Mouse (Mus musculus) CH12F3 (cell line): ENCODE measurements around the gene Gmds.

ENCODE experiments used
- in situ Hi-C: fragments of 300-500 bp; cut with MboI; formaldehyde crosslinking; loops from 2 replicates; pipeline ENCODE4 v1.14.3; 2020; ENCODE audit warnings: low sequenced_read_pairs

Gene Gmds

DNA sequence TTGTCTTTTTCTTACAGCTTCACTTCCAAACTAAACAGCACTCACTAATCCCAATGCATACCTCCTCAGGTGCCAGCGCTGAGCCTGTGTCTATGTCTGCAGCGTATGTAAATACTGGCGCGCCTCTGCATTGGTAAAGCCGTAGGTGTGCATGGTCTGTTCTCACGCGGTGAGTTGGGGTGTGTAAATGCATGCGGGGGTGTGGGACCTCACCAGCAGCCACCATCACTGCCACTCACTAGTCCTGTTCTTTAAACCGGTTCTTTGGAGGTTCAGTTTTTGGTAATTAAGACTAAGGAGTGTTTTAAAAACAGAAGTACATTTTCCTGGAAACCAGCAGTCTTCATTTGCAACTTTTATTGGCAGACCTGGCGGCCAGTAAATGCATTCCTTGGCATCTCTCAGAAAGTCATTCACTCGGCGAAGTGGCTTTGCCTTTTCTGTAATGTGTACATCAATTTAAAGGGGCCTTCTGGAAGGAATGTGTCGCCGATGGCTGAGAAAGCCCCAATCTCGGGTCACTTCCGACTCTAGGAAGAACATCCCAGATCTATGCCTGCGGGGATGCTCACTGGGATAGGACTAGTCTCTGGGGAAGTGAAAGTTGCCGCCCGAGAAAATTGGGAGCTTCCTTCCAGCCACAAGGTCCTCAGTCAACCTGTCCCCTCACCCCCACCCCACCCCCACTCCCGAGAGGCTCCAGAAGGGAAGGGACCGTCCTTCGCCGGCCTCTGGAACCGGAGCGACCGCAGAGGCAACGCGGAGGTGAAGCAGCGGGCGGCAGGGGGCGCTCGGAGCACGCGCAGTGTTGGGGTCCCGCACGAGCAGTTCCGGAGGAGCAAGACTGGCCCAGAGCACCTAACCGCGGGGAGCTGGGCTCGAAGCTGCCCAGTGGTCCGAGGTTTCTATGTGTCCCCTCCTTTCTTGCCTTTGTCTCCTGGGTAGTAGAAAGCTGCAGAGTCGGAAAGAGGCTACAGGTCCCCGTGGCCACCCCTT, 537.7 kb downstream of the Gmds start:
- in situ Hi-C loops, result no loop called here

DNA sequence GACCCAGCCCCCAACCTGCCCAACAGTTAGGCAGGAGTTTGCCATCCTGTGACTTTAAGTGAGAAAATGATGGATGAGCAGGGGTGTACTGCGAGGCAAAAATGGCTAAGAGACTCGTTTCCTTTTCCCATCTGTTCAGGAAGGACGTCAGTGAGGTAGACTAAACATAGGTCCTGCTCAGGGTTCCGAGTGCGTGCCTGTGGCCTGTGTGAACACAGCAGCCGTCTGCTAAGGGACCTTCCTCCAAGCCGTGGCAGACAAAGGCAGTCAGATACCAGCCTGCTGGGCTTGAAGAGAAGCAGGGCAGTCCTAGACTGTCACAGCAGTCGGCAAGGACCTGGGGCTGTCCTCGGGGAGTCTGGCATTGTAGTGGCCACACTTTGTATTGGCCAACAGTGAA, 540.5 kb downstream of the Gmds start:
- in situ Hi-C loops, result loop anchor here (10.0 to 25.0 kb wide), 2 partner anchors 417 to 889 kb away; no protein-coding TSS in a partner anchor

DNA sequence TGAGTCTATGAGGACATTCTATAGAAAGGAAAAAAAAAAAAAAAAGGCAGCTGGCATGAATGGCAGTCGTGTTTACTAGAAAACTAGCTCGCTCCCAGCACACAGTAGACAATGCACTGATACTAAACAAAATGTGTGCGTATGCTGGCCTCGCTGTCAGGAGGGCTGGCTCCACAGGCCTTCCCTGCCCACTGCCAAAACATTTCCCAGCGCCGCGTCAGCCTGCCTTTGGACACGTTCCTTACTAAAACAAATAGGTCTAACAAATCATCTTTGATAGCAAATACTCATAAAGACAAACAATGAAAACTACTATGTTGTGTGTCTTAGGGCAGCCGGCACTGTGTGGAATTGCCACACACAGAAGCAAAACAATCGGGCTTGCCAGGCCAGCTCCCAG, 541.2 kb downstream of the Gmds start:
- in situ Hi-C loops, result loop anchor here (10.0 to 25.0 kb wide), 2 partner anchors 417 to 890 kb away; no protein-coding TSS in a partner anchor

DNA sequence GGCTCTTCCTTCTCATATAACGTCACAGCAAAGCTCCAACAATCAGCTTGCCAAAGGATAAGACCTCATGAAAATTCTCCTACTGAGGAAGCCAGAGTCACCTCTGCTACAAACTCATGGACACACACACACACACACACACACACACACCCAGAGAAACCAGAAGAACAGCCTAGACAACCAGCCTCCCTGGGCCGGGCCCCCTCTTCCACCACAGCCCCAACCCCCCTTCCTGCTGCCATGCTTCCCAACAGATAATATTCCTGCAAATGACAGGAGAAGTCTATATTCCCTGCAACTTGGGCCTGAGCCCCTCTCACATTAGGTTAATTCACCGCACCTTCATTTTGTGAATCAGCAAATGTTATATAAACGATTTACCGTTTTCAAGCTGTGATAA, 545.4 kb downstream of the Gmds start:
- in situ Hi-C loops, result loop anchor here (10.0 to 25.0 kb wide), 2 partner anchors 422 to 894 kb away; no protein-coding TSS in a partner anchor

DNA sequence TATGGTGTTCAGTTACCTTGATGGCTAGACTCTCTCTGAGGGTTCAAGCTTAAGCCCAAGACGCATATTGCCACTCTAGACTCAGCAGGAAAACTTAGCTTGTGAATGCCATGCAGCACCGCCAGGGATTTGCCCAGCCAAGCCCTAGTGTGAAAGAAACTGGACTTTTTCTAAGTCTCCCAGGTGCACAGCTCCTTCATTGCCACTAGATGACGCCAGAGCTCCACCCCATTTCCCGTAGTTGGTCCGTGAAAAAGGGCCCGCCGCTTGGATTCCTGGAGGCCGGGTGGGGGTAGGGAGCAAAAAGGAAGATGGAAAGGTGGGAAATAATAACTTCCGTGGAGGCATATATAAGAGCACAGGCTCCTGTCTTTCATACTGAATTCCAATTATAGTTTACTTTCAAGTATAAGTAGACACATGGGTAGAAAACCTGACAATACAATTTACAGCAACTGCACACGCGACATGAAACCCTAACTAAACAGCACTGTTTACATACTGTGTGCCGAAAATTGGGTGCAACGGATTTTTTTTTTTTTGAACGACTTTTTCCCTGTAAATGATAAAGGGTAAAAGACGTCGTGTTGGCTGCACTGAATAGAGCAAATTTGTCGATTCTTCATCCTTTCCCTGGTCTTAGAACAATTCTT, 545.9 kb downstream of the Gmds start:
- in situ Hi-C loops, result loop anchor here (10.0 to 25.0 kb wide), 2 partner anchors 422 to 895 kb away; no protein-coding TSS in a partner anchor

DNA sequence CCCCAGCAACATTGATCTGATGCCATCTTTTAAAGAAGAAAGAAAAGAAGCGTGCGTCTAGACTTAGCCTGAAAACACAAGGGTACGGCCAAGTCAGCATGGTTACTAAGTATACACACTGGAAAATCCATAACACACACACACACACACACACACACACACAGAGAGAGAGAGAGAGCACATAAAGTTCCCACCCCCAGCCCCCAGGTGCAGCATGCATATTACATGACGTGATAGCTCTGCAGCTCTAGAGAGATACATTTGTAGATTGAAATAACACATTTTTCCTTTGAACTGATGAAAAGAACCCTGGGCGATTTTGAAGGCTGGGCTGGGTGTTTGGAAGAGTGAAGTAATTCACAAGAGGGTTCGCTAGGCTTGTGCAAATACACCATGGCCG, 553.8 kb downstream of the Gmds start:
- in situ Hi-C loops, result loop anchor here (10.0 to 25.0 kb wide), 2 partner anchors 620 to 903 kb away; no protein-coding TSS in a partner anchor

DNA sequence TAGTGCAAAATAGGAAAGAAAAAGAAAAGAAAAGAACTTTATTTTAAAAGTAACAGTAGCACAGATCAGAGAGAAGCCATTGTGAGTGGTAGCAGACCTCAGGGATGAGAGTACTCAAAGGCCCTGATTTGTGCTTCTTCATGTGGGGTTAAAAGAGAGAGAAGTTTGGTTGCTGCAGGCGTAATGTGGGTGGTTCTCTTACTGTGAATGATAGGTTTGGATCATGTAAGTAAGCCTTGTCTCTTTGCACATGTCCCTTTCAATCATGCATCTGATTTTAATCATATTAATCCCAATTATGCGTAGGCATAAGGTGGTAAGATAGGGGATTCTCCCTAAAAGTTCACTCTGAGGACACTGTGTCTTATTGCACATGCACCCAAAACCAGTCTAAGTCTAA, 556.5 kb downstream of the Gmds start:
- in situ Hi-C loops, result loop anchor here (10.0 to 25.0 kb wide), 2 partner anchors 623 to 905 kb away; no protein-coding TSS in a partner anchor

DNA sequence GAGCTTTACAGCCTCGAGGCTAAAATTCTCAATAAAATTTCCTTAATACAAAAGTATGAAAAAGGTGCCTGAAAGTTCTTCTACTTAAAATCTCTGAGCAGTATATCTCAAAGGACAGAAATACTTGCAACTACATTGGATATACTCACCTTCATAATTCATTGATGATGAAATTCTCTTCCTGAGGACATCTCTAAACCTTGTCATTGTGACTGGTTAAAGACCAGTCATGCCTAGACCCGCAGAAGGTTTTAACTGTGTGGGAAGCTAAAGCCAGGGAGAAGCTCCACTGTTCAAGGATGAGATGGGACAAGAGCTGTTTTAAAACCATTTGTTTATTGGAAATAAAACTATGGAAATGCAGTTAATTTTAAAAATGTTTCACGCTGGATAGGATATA, 558.2 kb downstream of the Gmds start:
- in situ Hi-C loops, result loop anchor here (10.0 to 25.0 kb wide), 2 partner anchors 625 to 907 kb away; no protein-coding TSS in a partner anchor

DNA sequence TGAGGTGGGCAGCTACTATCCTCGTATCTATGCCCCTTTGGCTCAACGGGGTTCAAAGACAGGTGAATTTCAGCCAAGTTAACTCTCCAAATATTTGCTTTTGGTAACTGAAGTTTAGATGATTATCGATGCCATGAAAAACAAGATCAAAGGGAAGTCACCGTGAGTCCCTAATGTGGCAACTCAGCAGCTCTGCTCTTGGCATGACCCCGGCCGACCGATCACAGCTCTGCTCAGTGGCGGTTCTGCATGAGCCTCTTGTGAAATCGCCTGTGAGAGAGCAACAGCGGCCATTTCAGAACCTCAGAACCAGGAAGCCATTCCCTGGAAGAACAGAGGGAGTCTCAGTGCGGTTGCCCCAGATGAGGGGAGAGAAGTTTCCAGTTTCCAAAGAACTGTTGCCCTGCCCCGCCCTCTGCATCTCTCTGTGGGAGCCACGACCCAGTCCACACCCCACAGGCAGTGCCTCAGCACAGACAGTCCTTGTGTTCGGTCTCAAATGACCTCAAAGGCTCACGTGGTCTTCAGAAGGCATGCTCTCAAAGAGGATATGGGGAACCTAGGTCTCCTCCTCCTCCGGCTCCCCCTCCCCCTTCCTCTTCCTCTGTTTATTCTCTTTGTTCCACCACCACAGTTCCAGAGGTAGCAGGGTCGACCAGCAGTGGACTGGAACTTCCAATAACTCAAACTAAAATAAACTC, 559.1 kb downstream of the Gmds start:
- in situ Hi-C loops, result loop anchor here (25.0 kb wide), 1 partner anchor 908 kb away; no protein-coding TSS in a partner anchor

DNA sequence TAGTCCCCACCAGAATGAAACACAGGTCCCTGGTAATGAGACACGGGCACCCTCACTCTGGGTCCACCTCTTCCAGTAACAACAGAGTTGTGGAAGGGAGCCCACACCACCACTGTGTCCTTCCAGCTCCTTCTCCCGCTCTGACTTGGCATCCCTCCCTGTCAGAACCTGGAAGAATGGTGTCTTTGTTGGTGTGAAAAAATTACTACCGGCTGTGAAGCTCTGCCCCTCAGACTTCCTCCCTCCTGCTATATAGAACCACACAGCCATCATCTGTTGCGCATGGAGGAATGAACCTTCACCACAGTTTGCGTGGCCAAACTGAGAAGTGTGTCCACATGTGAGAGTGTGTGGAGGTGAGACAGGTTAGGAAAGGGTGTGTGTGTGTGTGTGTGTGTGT, 562.8 kb downstream of the Gmds start:
- in situ Hi-C loops, result loop anchor here (25.0 kb wide), 1 partner anchor 912 kb away; no protein-coding TSS in a partner anchor

DNA sequence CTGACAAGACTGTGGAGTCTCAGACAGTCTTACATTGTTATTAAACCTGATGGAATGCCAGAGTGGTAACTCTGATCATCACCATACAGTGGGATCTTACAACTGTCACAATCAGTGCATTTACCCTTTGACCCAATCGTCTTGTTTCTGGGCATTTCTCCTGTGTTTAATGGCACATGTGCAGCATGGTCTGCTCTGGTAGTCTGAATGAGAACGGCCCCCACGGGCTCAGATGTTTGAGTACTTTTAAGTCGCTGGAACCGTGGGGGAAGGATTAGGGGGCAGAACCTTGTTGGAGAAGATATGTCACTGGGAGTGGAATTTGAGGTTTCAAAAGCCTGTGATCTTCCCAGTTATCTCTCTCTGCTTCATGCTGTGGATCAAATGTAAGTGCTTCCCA, 565.7 kb downstream of the Gmds start:
- in situ Hi-C loops, result no loop called here
